Mouse (Mus musculus): ENCODE data around the gene Chac1. TPM values are rescaled to one million over a fixed set of nuclear protein-coding genes. Genes with fewer than 3 reads are reported as not detected.

The Chac1 gene
- 0.90 and 2.0 TPM in 2 replicates for polyA plus RNA-seq (2014; fragmentation: Nextera tagmentation; extraction: Ambion mirVana)

DNA sequence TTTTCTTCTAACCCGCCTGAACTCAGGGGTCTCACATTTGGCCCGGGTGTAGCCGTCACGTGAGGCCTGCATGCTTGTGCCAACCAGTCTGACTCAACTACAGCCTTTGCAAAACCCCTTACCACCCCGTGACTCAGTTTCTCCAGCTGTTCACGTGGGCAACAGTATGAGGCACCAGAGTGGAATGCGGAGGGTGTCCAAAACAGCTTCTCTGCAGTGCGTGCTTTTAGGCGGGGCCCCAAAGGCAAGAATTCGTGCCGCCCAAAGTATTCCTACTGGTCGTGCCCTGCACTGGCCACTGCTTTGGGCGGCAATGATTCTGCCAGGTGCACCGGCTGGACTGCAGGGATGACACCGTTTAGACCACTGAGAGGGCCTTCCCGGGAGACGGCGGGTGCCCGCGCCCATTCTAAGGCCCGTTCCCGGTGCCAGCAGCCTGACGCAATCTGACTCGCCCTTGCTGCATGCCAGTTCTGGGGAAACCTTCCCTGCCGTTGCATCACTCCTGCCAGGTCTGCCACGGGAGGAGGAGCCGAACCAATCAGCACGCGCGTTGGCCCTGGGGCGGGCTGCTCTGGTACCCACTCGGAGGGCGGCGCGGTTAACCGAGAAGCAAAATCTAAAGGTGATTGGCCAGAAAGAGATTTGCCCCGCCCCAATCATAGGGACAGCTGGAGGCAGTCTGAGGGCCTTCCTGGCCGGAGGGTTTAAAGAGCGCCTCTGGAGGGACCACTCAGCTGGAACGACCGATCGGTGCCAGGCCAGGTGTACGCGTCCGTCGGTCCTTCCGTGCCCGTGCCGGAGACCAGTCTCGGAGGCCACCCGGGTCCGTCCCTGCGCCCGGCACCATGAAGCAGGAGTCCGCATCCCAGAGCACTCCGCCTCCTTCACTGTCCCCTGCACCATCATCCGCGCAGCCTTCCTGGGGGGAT is at the start of gene Chac1:
Gene Chac1 (plus strand): TSS at position 675 of the 932 bp plus-strand sequence.
- DNase-seq (ENCODE audit: low spot score), result peak; percentile 89
- H3K4me1 ChIP-seq (replicated peaks; ENCODE audit: control insufficient read depth, insufficient read depth, low read length), result peaks cover 3% of the 10 kb centered on the region
- H3K27me3 ChIP-seq (ENCODE audit: control insufficient read depth, insufficient read depth, low read length), result peaks cover 5% of the 10 kb centered on the region; the same call in 1 of the 2 replicates
- H3K36me3 ChIP-seq (ENCODE audit: control insufficient read depth, insufficient read depth, low read length), result no peaks in the 10 kb centered on the region
- peak within 1 kb of the TSS; percentile 95 for H3K4me2 ChIP-seq (ENCODE audit: low read depth, low read length, severe bottlenecking)
- no peak within 1 kb of the TSS for H3K27ac ChIP-seq (ENCODE audit: low read depth, low read length)
- 5% methylated on average over 54 of the region's 58 CpGs for WGBS
- peak; percentile 94 for ATAC-seq (replicated peaks; ENCODE audit: low FRiP score)
- peak within 1 kb of the TSS; percentile 58 for H3K9ac ChIP-seq (ENCODE audit: low read length)
- no peaks in the 10 kb centered on the region for H3K9me3 ChIP-seq (ENCODE audit: control insufficient read depth, low read length)
- peak within 1 kb of the TSS; percentile 52 for H3K4me3 ChIP-seq (ENCODE audit: low read depth, low read length)

DNA sequence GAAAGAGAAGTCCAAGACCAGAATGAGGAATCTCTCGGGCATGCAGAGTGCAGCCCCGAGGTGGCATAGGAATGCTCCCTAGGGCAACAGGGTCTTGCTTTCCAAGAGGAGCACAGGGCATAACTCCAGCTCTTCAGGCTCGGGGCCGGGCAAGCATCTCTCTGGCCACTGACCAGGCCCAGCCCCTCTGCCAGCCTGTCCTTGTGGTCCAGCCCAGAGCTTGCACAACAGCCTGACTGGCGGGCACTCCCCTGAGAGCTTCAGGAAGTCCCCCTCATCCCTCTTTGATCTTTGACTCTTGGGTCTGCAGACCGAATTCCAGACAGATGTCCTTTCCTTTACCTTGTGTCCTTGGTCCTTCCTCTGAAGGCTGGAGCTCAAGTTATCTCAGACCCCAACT is 48.2 kb upstream of the Chac1 start:
- Histone ChIP-seq H3K27me3 (ENCODE audit: control insufficient read depth, insufficient read depth, low read length) (no peaks in the 10 kb centered on the region), H3K9me3 (ENCODE audit: control insufficient read depth, low read length) (no peaks in the 10 kb centered on the region), H3K36me3 (ENCODE audit: control insufficient read depth, insufficient read depth, low read length) (no peaks in the 10 kb centered on the region), H3K4me3 (ENCODE audit: low read depth, low read length) (no peak overlapping the region), H3K4me2 (ENCODE audit: low read depth, low read length, severe bottlenecking) (no peak overlapping the region), H3K9ac (ENCODE audit: low read length) (no peak overlapping the region), H3K27ac (ENCODE audit: low read depth, low read length) (no peak overlapping the region), H3K4me1 (replicated peaks; ENCODE audit: control insufficient read depth, insufficient read depth, low read length) (peaks cover 11% of the 10 kb centered on the region; the same call in 1 of the 2 replicates)
- 74% methylated on average over 6 of the region's 6 CpGs for WGBS
- no peak for ATAC-seq (replicated peaks; ENCODE audit: low FRiP score)
- DNase-seq (ENCODE audit: low spot score), result no peak

- H3K4me2 ChIP-seq (ENCODE audit: low read depth, low read length, severe bottlenecking), result no peak overlapping the region
- no peaks in the 10 kb centered on the region for H3K9me3 ChIP-seq (ENCODE audit: control insufficient read depth, low read length)
- H3K9ac ChIP-seq (ENCODE audit: low read length), result no peak overlapping the region
- H3K4me1 ChIP-seq (replicated peaks; ENCODE audit: control insufficient read depth, insufficient read depth, low read length), result peaks cover 11% of the 10 kb centered on the region; the same call in 1 of the 2 replicates
- no peaks in the 10 kb centered on the region for H3K27me3 ChIP-seq (ENCODE audit: control insufficient read depth, insufficient read depth, low read length)
- 51% methylated on average over 3 of the region's 3 CpGs for WGBS
- no peak overlapping the region for H3K4me3 ChIP-seq (ENCODE audit: low read depth, low read length)
- no peak for ATAC-seq (replicated peaks; ENCODE audit: low FRiP score)
- no peaks in the 10 kb centered on the region for H3K36me3 ChIP-seq (ENCODE audit: control insufficient read depth, insufficient read depth, low read length)
- H3K27ac ChIP-seq (ENCODE audit: low read depth, low read length), result no peak overlapping the region
- DNase-seq (ENCODE audit: low spot score), result no peak
Observed at GRCm38 (mm10) chr2:119304391-119304790, 46.6 kb upstream of the Chac1 start.

GRCm38 (mm10) chr2:119304798-119305208 is 46.2 kb upstream of the Chac1 start:
- Histone ChIP-seq H3K4me1 (replicated peaks; ENCODE audit: control insufficient read depth, insufficient read depth, low read length) (peaks cover 11% of the 10 kb centered on the region; the same call in 1 of the 2 replicates), H3K9me3 (ENCODE audit: control insufficient read depth, low read length) (no peaks in the 10 kb centered on the region), H3K27ac (ENCODE audit: low read depth, low read length) (no peak overlapping the region), H3K9ac (ENCODE audit: low read length) (no peak overlapping the region), H3K27me3 (ENCODE audit: control insufficient read depth, insufficient read depth, low read length) (no peaks in the 10 kb centered on the region), H3K4me3 (ENCODE audit: low read depth, low read length) (no peak overlapping the region), H3K36me3 (ENCODE audit: control insufficient read depth, insufficient read depth, low read length) (no peaks in the 10 kb centered on the region), H3K4me2 (ENCODE audit: low read depth, low read length, severe bottlenecking) (no peak overlapping the region)
- ATAC-seq (replicated peaks; ENCODE audit: low FRiP score), result peak; percentile 55
- DNase-seq (ENCODE audit: low spot score), result no peak
- WGBS, result 30% methylated on average over 3 of the region's 3 CpGs

- ATAC-seq (replicated peaks; ENCODE audit: low FRiP score) (no peak), DNase-seq (ENCODE audit: low spot score) (no peak)
- no peak overlapping the region for H3K4me2 ChIP-seq (ENCODE audit: low read depth, low read length, severe bottlenecking)
- WGBS, result 59% methylated on average over 12 of the region's 12 CpGs
- no peaks in the 10 kb centered on the region; the same call in 1 of the 2 replicates for H3K9me3 ChIP-seq (ENCODE audit: control insufficient read depth, low read length)
- peaks cover 4% of the 10 kb centered on the region; the same call in 1 of the 2 replicates for H3K4me1 ChIP-seq (replicated peaks; ENCODE audit: control insufficient read depth, insufficient read depth, low read length)
- H3K27me3 ChIP-seq (ENCODE audit: control insufficient read depth, insufficient read depth, low read length), result peaks cover 12% of the 10 kb centered on the region
- H3K9ac ChIP-seq (ENCODE audit: low read length), result no peak overlapping the region
- H3K36me3 ChIP-seq (ENCODE audit: control insufficient read depth, insufficient read depth, low read length), result no peaks in the 10 kb centered on the region
- H3K27ac ChIP-seq (ENCODE audit: low read depth, low read length), result no peak overlapping the region
- H3K4me3 ChIP-seq (ENCODE audit: low read depth, low read length), result no peak overlapping the region
Observed at GRCm38 (mm10) chr2:119311544-119311943, 39.5 kb upstream of the Chac1 start.

- Histone ChIP-seq H3K36me3 (ENCODE audit: control insufficient read depth, insufficient read depth, low read length) (no peaks in the 10 kb centered on the region), H3K9ac (ENCODE audit: low read length) (no peak overlapping the region), H3K27ac (ENCODE audit: low read depth, low read length) (no peak overlapping the region), H3K4me1 (replicated peaks; ENCODE audit: control insufficient read depth, insufficient read depth, low read length) (peaks cover 4% of the 10 kb centered on the region; the same call in 1 of the 2 replicates), H3K4me2 (ENCODE audit: low read depth, low read length, severe bottlenecking) (no peak overlapping the region), H3K4me3 (ENCODE audit: low read depth, low read length) (no peak overlapping the region), H3K27me3 (ENCODE audit: control insufficient read depth, insufficient read depth, low read length) (peaks cover 14% of the 10 kb centered on the region), H3K9me3 (ENCODE audit: control insufficient read depth, low read length) (no peaks in the 10 kb centered on the region; the same call in 1 of the 2 replicates)
- WGBS, result 34% methylated on average over 2 of the region's 2 CpGs
- DNase-seq (ENCODE audit: low spot score) (no peak), ATAC-seq (replicated peaks; ENCODE audit: low FRiP score) (no peak)
Observed at GRCm38 (mm10) chr2:119312380-119312958, 38.6 kb upstream of the Chac1 start.

DNA sequence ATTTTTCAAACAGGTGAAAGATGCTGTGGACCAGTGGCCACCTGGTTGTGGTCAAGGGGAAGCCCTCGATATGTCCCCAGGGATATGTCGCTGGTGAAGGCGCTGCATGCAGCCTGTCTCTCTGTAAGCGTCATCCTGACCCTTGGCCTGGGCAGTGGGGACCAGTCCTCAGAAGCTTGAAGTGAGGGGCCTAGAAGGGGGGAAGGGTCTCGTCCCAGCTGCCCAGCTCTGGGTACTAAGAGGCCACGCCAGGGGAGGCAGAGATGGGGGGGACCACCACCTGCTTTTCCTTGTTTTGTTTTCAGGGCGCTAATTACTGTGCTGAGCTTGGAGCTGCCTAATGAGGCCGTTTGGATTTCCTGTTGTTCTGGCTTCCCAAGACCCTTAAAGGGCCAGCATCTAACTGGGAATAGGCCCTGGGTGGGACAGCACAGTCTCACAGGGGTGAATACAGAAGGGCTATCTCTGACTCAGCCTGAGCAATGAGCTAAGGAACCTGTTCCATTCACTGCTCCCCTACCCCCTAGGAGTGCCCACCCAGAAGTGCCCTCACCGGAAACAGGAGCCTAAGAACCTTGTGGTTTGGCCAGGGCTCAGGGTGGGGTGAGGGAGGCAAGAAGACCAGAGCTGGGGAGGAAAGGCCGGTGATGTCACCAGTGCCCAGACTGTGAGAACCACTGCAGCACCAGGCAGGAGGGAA is 37.1 kb upstream of the Chac1 start:
- ATAC-seq (replicated peaks; ENCODE audit: low FRiP score) (peak; percentile 65), DNase-seq (ENCODE audit: low spot score) (no peak)
- Histone ChIP-seq H3K9ac (ENCODE audit: low read length) (no peak overlapping the region), H3K36me3 (ENCODE audit: control insufficient read depth, insufficient read depth, low read length) (no peaks in the 10 kb centered on the region), H3K4me1 (replicated peaks; ENCODE audit: control insufficient read depth, insufficient read depth, low read length) (peaks cover 4% of the 10 kb centered on the region; the same call in 1 of the 2 replicates), H3K27me3 (ENCODE audit: control insufficient read depth, insufficient read depth, low read length) (peaks cover 26% of the 10 kb centered on the region), H3K4me2 (ENCODE audit: low read depth, low read length, severe bottlenecking) (no peak overlapping the region), H3K27ac (ENCODE audit: low read depth, low read length) (no peak overlapping the region), H3K9me3 (ENCODE audit: control insufficient read depth, low read length) (no peaks in the 10 kb centered on the region; the same call in 1 of the 2 replicates), H3K4me3 (ENCODE audit: low read depth, low read length) (no peak overlapping the region)
- WGBS, result 18% methylated on average over 10 of the region's 10 CpGs

DNA sequence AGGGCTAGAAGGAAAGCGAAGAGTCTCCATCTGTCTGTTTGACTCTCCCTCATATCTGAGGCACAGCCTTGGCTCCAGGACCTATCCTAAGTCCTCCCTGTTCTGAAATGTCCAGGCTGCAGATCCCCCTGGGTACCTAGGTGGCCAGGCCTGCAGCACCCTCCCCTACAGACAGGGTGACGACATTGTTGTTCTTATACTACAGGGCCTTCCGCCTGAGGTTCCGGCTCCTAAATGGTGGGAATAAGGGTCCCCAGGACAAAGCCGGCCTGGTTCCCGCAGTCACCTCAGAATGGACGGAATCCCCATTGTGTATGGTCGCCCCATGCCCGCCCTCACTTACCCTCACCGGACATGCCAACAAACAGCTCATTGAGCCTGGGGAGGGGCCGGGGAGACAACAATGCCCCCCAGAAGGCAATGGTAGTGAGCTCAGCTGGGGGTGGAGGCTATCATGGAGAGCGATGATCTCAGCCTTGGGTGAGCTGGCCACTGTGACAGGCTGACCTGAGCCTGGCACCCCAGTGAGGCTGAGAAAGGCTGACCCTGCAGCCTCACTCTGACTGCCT is 36.2 kb upstream of the Chac1 start:
- H3K36me3 ChIP-seq (ENCODE audit: control insufficient read depth, insufficient read depth, low read length), result no peaks in the 10 kb centered on the region
- H3K4me1 ChIP-seq (replicated peaks; ENCODE audit: control insufficient read depth, insufficient read depth, low read length), result peaks cover 4% of the 10 kb centered on the region; the same call in 1 of the 2 replicates
- H3K4me3 ChIP-seq (ENCODE audit: low read depth, low read length), result no peak overlapping the region
- peaks cover 32% of the 10 kb centered on the region for H3K27me3 ChIP-seq (ENCODE audit: control insufficient read depth, insufficient read depth, low read length)
- no peaks in the 10 kb centered on the region; the same call in 1 of the 2 replicates for H3K9me3 ChIP-seq (ENCODE audit: control insufficient read depth, low read length)
- no peak overlapping the region for H3K4me2 ChIP-seq (ENCODE audit: low read depth, low read length, severe bottlenecking)
- no peak for DNase-seq (ENCODE audit: low spot score)
- no peak overlapping the region for H3K27ac ChIP-seq (ENCODE audit: low read depth, low read length)
- no peak overlapping the region for H3K9ac ChIP-seq (ENCODE audit: low read length)
- no peak for ATAC-seq (replicated peaks; ENCODE audit: low FRiP score)
- 54% methylated on average over 12 of the region's 12 CpGs for WGBS
